Mouse (Mus musculus) cortical plate, adult 2 months (tissue): ENCODE results near the gene Wdr19. TPM values are rescaled to one million over a fixed set of nuclear protein-coding genes. Genes with fewer than 3 reads are reported as not detected.
A peak's percentile ranks its signal among the peaks of the same experiment; 100 is the strongest.

ENCODE experiments used
- H3K27ac ChIP-seq: fragments of 200-500 bp; 2 replicates; pipeline ENCODE4 v1.5.1; 2012; ENCODE audit warnings: low read length, control low read depth, inconsistent platforms; ENCODE audit not compliant: insufficient read depth
- H3K4me1 ChIP-seq: fragments of 200-500 bp; 2 replicates; pipeline ENCODE4 v1.6.1; 2011; ENCODE audit warnings: low read length; ENCODE audit not compliant: control insufficient read depth, insufficient read depth
- H3K4me3 ChIP-seq: fragments of 200-500 bp; 2 replicates; pipeline ENCODE4 v1.5.1; 2011; ENCODE audit warnings: mild to moderate bottlenecking, low read length, control low read depth; ENCODE audit not compliant: insufficient read depth
- CTCF ChIP-seq: fragments of 200-500 bp; IDR thresholded peaks from 2 replicates; pipeline ENCODE4 v1.5.1; 2011; ENCODE audit warnings: mild to moderate bottlenecking, control low read depth, low read length; ENCODE audit not compliant: insufficient read depth; ENCODE audit errors: extremely low read depth
- POLR2A ChIP-seq: fragments of 200-500 bp; IDR thresholded peaks from 2 replicates; pipeline ENCODE4 v1.6.1; 2011; ENCODE audit warnings: mild to moderate bottlenecking, low read length, control low read depth; ENCODE audit not compliant: insufficient read depth; ENCODE audit errors: extremely low read depth
- polyA plus RNA-seq: library from polyadenylated mRNA; depleted of rRNA; stranded (reverse); fragments of >200 nt; gene quantifications from 2 replicates; pipeline ENCODE4 v1.2.3, GENCODE M21; 2012

Wdr19 gene
- polyA plus RNA-seq, 1 experiment, result 18.9 TPM

DNA sequence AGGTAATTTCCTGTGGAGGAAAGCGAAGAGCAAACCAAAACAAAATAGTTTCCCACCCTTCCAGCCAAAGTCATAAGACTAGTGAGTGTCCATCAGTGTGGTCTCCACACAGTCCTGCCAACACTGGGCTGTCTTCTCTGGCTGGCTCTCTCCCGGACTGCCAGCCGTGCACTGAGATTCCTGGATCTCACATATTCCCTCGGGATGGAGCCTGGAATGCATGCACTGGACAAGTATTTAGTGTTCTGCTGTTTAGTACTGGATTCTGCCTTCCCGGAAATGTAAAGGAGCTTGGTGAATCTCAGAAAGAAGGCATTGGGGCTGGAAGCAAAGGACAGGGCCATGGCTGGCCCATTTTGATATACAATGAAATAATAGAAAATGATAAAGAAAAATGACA is 36.5 kb upstream of the Wdr19 start:
- TF ChIP-seq POLR2A (no peak), CTCF (no peak)
- Histone ChIP-seq H3K4me1 (no peaks in the 10 kb centered on the region), H3K27ac (no peak overlapping the region), H3K4me3 (no peak overlapping the region)

DNA sequence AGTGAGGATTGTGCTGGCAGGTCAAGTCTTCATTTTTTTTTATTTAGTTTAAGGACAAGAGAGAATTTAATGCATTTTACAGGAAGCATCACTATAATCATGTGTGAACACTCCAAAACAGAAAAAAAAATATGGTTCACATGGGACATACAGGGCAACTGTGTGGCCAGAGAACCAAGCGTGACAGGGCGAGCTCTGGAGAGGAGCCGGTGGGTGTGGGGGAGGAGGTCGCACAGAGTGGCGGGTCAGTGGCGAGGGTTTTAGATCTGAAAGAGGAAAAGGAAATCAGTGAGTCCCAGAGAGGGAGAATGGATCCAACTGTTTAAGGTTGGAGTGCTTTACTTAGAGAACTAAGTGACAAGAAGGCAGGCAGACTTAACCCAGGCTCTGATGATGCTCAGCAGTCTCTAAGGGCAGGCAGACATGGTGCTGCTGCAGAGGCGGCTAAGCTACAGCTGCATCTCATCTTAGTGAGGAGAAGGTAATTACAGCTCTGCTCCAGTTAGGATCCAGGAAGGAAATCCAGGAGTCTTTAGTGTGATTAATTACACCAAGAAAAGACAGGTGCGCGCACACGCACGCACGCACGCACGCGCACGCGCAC is 35.9 kb upstream of the Wdr19 start:
- H3K27ac ChIP-seq, result no peak overlapping the region
- no peak overlapping the region for H3K4me3 ChIP-seq
- TF ChIP-seq POLR2A (no peak), CTCF (no peak)
- H3K4me1 ChIP-seq, result no peaks in the 10 kb centered on the region

DNA sequence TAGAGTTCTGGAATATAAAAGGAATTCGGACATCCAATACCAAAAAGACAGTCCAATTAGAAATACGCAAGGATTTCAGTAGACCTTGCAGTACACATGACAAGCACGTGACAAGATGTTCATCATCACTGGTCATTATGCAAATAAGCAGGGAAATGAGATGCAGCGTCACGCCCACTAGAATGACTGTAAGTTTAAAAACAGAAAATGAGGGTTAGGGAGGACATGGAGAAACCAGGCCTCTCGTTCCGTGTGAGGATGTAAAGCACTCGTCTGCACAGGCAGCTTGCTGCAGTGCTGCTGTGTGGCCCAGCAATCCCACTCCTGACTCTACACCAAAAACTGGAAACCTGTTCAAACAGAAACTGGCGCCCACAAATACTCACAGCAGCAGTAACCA is 29.3 kb upstream of the Wdr19 start:
- no peak overlapping the region for H3K27ac ChIP-seq
- TF ChIP-seq CTCF (no peak), POLR2A (0 out of 2 replicates have a peak, but pooled peaks have one; percentile 14)
- no peak overlapping the region for H3K4me3 ChIP-seq
- peaks cover 8% of the 10 kb centered on the region for H3K4me1 ChIP-seq

DNA sequence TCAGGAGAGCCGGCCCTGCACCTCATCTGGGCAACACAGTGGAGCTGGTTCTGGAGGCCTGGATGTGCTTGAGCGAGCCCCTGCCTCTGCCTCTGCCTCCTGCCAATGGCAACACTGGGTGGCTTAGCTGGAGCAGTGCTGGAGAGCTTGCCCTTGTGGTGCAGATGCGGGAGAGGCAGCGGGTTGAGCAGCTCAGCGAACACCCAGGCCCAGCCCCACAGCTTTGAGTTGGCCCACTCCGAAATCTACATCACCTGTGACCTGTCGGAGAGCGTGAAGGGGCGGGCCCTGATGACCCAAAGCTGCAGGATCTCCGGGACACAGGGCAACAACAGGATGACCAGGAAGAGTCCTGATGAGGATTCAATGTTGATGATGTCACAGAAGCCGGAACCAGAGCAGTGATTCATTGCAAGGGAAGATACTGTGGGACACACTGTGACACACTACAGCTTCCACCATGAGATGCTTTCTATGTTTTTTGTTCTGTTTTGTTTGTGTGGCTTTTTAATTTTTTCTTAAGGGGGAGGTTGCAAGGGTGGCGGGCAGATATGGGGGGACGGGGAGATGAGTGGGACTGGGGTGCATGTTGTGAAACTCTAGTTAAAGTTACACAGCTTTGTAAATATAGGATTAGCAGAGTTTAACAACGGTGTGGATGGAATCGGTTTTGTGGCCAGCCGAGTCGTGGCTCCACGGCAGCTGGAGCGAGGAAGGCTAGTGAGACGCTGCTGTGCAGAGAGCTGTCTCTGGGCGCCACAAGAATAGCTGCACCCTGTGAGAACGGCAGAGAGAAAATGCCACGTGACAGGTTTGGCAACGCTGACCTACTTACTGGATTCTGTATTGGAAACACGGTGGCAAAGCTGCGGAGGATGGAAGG is 24.2 kb upstream of the Wdr19 start:
- H3K4me3 ChIP-seq, result peak overlapping the region; percentile 36
- no peak for TF ChIP-seq CTCF
- TF ChIP-seq POLR2A, result peak; percentile 73
- peaks cover 11% of the 10 kb centered on the region for H3K4me1 ChIP-seq
- no peak overlapping the region for H3K27ac ChIP-seq

DNA sequence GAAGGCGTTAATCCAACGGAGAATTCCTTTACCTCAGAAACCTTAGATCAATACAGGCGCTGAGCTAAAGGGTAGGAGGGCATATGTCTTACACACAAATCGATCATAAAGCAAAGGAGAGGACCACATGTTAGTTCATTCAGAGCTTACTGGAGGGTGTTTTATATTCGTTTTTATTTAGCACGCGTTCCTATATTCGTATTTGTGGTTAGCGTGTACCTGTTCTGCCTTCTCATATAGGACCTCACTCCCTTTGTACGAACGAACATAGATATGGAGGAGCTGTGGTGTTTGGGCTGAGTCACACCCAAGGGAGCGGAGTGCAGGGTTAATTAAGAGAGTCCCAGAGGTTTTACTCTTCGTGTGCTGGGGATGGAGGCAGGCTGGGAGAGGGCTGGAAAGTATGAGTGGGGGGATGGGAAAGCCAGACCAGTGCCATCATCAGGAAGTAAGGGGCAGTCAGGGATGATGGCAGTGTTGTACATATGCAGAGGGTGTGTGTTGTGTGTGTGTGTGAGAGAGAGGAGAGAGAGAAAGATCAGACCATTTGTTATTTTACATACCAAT is 23.5 kb upstream of the Wdr19 start:
- H3K4me3 ChIP-seq, result peak overlapping the region; percentile 36
- H3K27ac ChIP-seq, result no peak overlapping the region
- peaks cover 8% of the 10 kb centered on the region for H3K4me1 ChIP-seq
- TF ChIP-seq POLR2A, result no peak
- no peak for TF ChIP-seq CTCF

DNA sequence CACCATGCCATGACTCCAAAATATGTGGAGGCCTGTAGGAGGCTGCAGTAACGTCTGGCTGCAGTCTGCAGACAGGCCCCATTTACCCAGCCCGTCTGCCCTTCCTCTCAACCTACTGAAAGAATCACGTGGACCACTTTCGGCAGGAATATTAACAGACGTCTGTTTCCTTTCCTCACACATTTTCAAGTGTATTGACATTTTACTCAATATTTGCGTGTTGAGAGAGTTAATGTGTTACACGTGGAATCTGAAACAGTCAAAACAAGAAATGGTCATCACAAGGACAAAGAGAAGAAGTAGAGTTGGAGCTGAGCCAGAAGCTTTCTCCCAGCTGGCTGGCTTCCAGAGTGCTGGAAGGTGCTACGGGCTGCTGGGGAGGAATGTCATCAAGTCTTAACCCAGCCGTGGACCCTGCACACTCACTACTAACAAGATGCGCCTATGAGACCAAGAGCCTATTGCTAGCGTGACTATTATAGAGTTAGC is 22.4 kb upstream of the Wdr19 start:
- no peak for TF ChIP-seq CTCF
- TF ChIP-seq POLR2A, result no peak
- Histone ChIP-seq H3K4me1 (peaks cover 6% of the 10 kb centered on the region), H3K27ac (0 out of 2 replicates have a peak overlapping the region, but pooled peaks have one; percentile 11), H3K4me3 (no peak overlapping the region)

DNA sequence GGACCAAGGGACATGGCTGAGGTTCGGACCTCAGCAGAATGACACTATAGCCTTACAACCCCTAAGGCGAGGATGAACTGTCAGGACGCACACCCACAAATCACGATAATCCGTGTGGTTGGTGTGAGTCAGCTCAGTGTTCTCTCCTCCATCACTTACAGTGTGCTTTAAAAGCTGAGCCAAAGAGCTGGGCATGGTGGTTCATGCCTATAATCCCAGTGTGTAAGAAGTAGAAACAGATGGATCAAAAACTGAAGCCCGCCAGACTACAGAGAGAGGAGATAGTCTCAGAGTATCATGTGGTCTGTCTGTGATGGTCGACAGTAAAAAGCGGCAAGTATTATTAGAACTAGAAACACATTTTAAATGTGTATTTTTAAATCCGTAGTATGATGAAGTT is 21.0 kb upstream of the Wdr19 start:
- no peak for TF ChIP-seq CTCF
- no peak for TF ChIP-seq POLR2A
- no peak overlapping the region for H3K4me3 ChIP-seq
- H3K27ac ChIP-seq, result no peak overlapping the region
- peaks cover 6% of the 10 kb centered on the region for H3K4me1 ChIP-seq

DNA sequence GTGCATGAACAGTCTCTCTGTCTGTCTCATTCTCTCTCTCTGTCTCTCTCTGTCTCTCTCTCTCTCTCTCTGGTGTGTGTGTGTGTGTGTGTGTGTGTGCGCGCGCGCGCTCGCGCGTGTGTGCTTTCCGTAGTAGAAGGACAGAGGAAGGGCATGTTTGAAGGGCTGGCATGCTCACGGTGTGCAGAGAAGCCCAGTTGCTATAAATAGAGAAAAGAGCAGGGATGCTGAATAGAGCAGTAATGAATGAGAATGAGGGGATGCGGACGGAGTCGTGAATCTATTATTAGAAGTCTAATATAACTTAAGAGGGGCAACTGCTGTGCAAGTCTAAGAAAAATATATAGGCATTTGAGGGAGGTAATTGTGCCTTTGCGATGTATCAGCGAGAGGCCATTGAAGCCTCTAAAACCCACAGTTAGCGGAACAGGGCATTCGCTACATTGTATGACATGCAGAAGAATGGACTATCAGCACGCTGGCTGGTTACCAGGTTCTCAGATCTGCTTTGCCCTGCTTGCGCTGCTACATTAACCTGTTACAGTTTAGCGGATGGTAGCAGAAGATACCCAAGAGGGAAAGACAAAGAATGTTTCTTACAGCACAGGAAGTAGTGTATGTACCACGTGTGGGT is 18.2 kb upstream of the Wdr19 start:
- Histone ChIP-seq H3K27ac (no peak overlapping the region), H3K4me1 (peaks cover 2% of the 10 kb centered on the region), H3K4me3 (no peak overlapping the region)
- no peak for TF ChIP-seq POLR2A
- no peak for TF ChIP-seq CTCF

DNA sequence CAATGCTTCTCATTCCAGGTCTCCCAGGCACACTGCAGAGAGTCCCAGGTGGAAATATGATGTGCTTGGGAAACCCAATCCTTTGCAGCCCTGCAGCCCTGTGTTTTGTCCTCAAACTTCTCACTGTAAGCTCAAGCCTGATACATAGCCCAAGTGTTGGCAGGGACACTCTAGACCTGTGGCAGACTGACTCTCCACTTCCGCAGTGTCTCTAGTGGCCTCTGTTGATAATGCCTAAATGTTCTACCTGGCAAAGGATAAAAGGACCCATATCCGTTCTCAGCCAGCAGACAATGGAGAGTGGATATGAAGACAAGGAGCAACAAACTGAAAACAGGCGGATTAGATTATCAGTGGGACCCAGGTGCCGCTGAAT is 17.7 kb upstream of the Wdr19 start:
- H3K27ac ChIP-seq, result no peak overlapping the region

More for the DNA sequence above, 17.7 kb upstream of the Wdr19 start:
- Histone ChIP-seq H3K4me3 (no peak overlapping the region), H3K4me1 (peaks cover 2% of the 10 kb centered on the region; the same call in 1 of the 2 replicates)
- TF ChIP-seq POLR2A (no peak), CTCF (no peak)
